Mouse (Mus musculus) MEL (cell line): ENCODE measurements around the gene Dio2. TPM values are rescaled to one million over a fixed set of nuclear protein-coding genes. Genes with fewer than 3 reads are reported as not detected.

ENCODE experiments used
- DNase-seq: peaks from one replicate; pipeline ENCODE4 v3.0.0; 2011; ENCODE audit warnings: low read depth, low spot score
- H3K27ac ChIP-seq: 2 replicates; pipeline ENCODE4 v1.5.1; 2012; ENCODE audit warnings: low read depth, mild to moderate bottlenecking, control low read depth, low read length, moderate library complexity; ENCODE audit not compliant: control insufficient read depth
- H3K27me3 ChIP-seq, 2 experiments: fragments of 150-350 bp in 1 of 2; sonication (generic) in 1 of 2; 2 replicates each; pipeline ENCODE4 v1.6.1; 2012; ENCODE audit warnings: low read length in 2 of 2, mild to moderate bottlenecking in 2 of 2, improper control_type of control experiment in 1 of 2, moderate library complexity in 1 of 2; ENCODE audit not compliant: insufficient read depth in 2 of 2, control insufficient read depth in 1 of 2
- H3K36me3 ChIP-seq, 2 experiments: 2 replicates each; pipeline ENCODE4 v1.6.1; 2012 to 2014; ENCODE audit warnings: low read length in 2 of 2, improper control_type of control experiment in 1 of 2, inconsistent platforms in 1 of 2, mild to moderate bottlenecking in 1 of 2; ENCODE audit not compliant: insufficient read depth in 2 of 2, control insufficient read depth in 1 of 2
- H3K4me1 ChIP-seq, 2 experiments: fragments of 150-350 bp in 1 of 2; sonication (generic) in 1 of 2; 2 replicates each; pipeline ENCODE4 v1.6.1; 2012; ENCODE audit warnings: low read length in 2 of 2, improper control_type of control experiment in 1 of 2, mild to moderate bottlenecking in 1 of 2; ENCODE audit not compliant: insufficient read depth in 2 of 2, control insufficient read depth in 1 of 2
- H3K4me3 ChIP-seq, 2 experiments: fragments of 150-350 bp in 1 of 2; sonication (generic) in 1 of 2; 2 replicates each; pipeline ENCODE4 v1.5.1; 2012; ENCODE audit warnings: low read depth in 2 of 2, low read length in 2 of 2, mild to moderate bottlenecking in 2 of 2, moderate library complexity in 2 of 2, control low read depth in 1 of 2, improper control_type of control experiment in 1 of 2; ENCODE audit not compliant: control insufficient read depth in 1 of 2, insufficient read depth in 1 of 2
- H3K79me2 ChIP-seq: 2 replicates; pipeline ENCODE4 v1.6.1; 2012; ENCODE audit warnings: mild to moderate bottlenecking, low read length, moderate library complexity; ENCODE audit not compliant: control insufficient read depth, poor library complexity, insufficient read depth
- H3K9ac ChIP-seq: 2 replicates; pipeline ENCODE4 v1.6.1; 2012; ENCODE audit warnings: low read depth, mild to moderate bottlenecking, control low read depth, low read length, moderate library complexity; ENCODE audit not compliant: control insufficient read depth, poor library complexity, severe bottlenecking
- H3K9me3 ChIP-seq: fragments of 150-350 bp; sonication (generic); replicated peaks from 2 replicates; pipeline ENCODE4 v1.6.1; 2012; ENCODE audit warnings: mild to moderate bottlenecking, low read length, improper control_type of control experiment, moderate library complexity; ENCODE audit not compliant: insufficient read depth
- CHD1 ChIP-seq: IDR thresholded peaks from 2 replicates; pipeline ENCODE4 v1.6.1; 2012; ENCODE audit warnings: low read depth, mild to moderate bottlenecking, inconsistent platforms, low read length, improper control_type of control experiment
- CTCF ChIP-seq, 3 experiments: IDR thresholded peaks in 2 of 3; conservative IDR thresholded peaks in 1 of 3; 2 replicates each; pipeline ENCODE4 v1.5.1; 2011 to 2012; ENCODE audit warnings: low read length in 3 of 3, low read depth in 2 of 3, mild to moderate bottlenecking in 2 of 3, improper control_type of control experiment in 1 of 3, inconsistent platforms in 1 of 3, mixed read lengths in 1 of 3, moderate library complexity in 1 of 3; ENCODE audit not compliant: control insufficient read depth in 1 of 3, insufficient read depth in 1 of 3, poor library complexity in 1 of 3, severe bottlenecking in 1 of 3
- ELF1 ChIP-seq: IDR thresholded peaks from 2 replicates; pipeline ENCODE4 v1.6.1; 2014; ENCODE audit warnings: low read depth, mild to moderate bottlenecking, inconsistent platforms, low read length, improper control_type of control experiment, moderate library complexity
- GABPA ChIP-seq: IDR thresholded peaks from 2 replicates; pipeline ENCODE4 v1.6.1; 2012; ENCODE audit warnings: low read depth, mild to moderate bottlenecking, inconsistent platforms, low read length, improper control_type of control experiment, moderate library complexity
- HCFC1 ChIP-seq: IDR thresholded peaks from 2 replicates; pipeline ENCODE4 v1.6.1; 2012; ENCODE audit warnings: low read depth, mild to moderate bottlenecking, inconsistent platforms, low read length, improper control_type of control experiment, moderate library complexity
- MAX ChIP-seq: IDR thresholded peaks from 2 replicates; pipeline ENCODE4 v1.6.1; 2011; ENCODE audit warnings: low read length, improper control_type of control experiment
- MYB ChIP-seq: IDR thresholded peaks from 2 replicates; pipeline ENCODE4 v1.6.1; 2011; ENCODE audit warnings: mild to moderate bottlenecking, low read depth, low read length, improper control_type of control experiment
- MYC ChIP-seq: IDR thresholded peaks from 2 replicates; pipeline ENCODE4 v1.6.1; 2011; ENCODE audit warnings: low read depth, mild to moderate bottlenecking, low read length, improper control_type of control experiment, moderate library complexity
- RAD21 ChIP-seq: IDR thresholded peaks from 2 replicates; pipeline ENCODE4 v1.6.1; 2011; ENCODE audit warnings: mild to moderate bottlenecking, low read depth, low read length, improper control_type of control experiment
- SIN3A ChIP-seq: IDR thresholded peaks from 2 replicates; pipeline ENCODE4 v1.6.1; 2012; ENCODE audit warnings: low read length, improper control_type of control experiment, inconsistent platforms
- SMC3 ChIP-seq: IDR thresholded peaks from 2 replicates; pipeline ENCODE4 v1.6.1; 2011; ENCODE audit warnings: low read depth, low read length, improper control_type of control experiment
- TAL1 ChIP-seq: IDR thresholded peaks from 2 replicates; pipeline ENCODE4 v1.6.1; 2012; ENCODE audit warnings: mild to moderate bottlenecking, inconsistent platforms, low read length, moderate library complexity, mixed read lengths
- ZC3H11A ChIP-seq: IDR thresholded peaks from 2 replicates; pipeline ENCODE4 v1.6.1; 2012; ENCODE audit warnings: low read depth, mild to moderate bottlenecking, inconsistent platforms, low read length, improper control_type of control experiment
- ZKSCAN1 ChIP-seq: IDR thresholded peaks from 2 replicates; pipeline ENCODE4 v1.6.1; 2012; ENCODE audit warnings: low read depth, mild to moderate bottlenecking, inconsistent platforms, low read length, improper control_type of control experiment, moderate library complexity
- polyA plus RNA-seq, 2 experiments: library from polyadenylated mRNA; stranded (reverse) in 1 of 2; unstranded in 1 of 2; fragments of >175 nt in 1 of 2; fragments of >200 nt in 1 of 2; gene quantifications; 2 replicates each; pipeline versions ENCODE4 v1.2.1 to v1.2.4; 2012; ENCODE audit warnings: low replicate concordance in 2 of 2, low read depth in 1 of 2; ENCODE audit not compliant: insufficient read length in 2 of 2, insufficient read depth in 1 of 2, missing spikeins in 1 of 2
- total RNA-seq: library from RNA; depleted of rRNA; stranded (reverse); fragments of 300-350 nt; gene quantifications from 2 replicates; pipeline ENCODE4 v1.2.3, GENCODE M21; 2012

Dio2 gene
- total and polyA plus RNA-seq, 3 experiments, result 0.03 to 0.04 TPM; not detected in 1

- no peak overlapping the region for H3K27ac ChIP-seq
- H3K9me3 ChIP-seq, result no peaks in the 10 kb centered on the region
- no peak for DNase-seq
- H3K36me3 ChIP-seq, result peaks cover 0 to 6% of the 10 kb centered on the region in 2 experiments; a peak in 2 of 4 replicates
- H3K4me1 ChIP-seq, result no peaks in the 10 kb centered on the region; a peak in 2 of 4 replicates
- TF ChIP-seq HCFC1 (no peak), MAX (no peak), CHD1 (no peak), SIN3A (no peak), ZKSCAN1 (no peak)
- H3K79me2 ChIP-seq, result no peaks in the 10 kb centered on the region
- H3K9ac ChIP-seq, result no peak overlapping the region
- no peak overlapping the region for H3K4me3 ChIP-seq
- H3K27me3 ChIP-seq, result no peaks in the 10 kb centered on the region
Observed at GRCm38 (mm10) chr12:90743633-90744032, 5.4 kb upstream of the Dio2 start.

- TF ChIP-seq CTCF (IDR thresholded peaks at IDR 0.05 in 2 of 3, conservative IDR thresholded peaks at IDR 0.05 in 1 of 3; ENCODE audit: control insufficient read depth in 1 of 3, insufficient read depth in 1 of 3, low read depth in 2 of 3, low read length in 3 of 3, poor library complexity in 1 of 3, severe bottlenecking in 1 of 3), result peak; percentile 67 to 87 (median 71)
- no peak for TF ChIP-seq MYB
- TF ChIP-seq RAD21, result peak; percentile 84
- no peak for TF ChIP-seq GABPA
- TF ChIP-seq SMC3, result peak; percentile 78
- TF ChIP-seq SIN3A, result 0 out of 2 replicates have a peak, but pooled peaks have one; percentile 17
- TF ChIP-seq MYC, result no peak
- TF ChIP-seq ZC3H11A, result peak; percentile 74
- no peak for TF ChIP-seq TAL1
- Histone ChIP-seq H3K4me1 (no peaks in the 10 kb centered on the region; a peak in 2 of 4 replicates), H3K9me3 (no peaks in the 10 kb centered on the region), H3K27me3 (no peaks in the 10 kb centered on the region), H3K36me3 (peaks cover 0 to 6% of the 10 kb centered on the region in 2 experiments; a peak in 2 of 4 replicates), H3K79me2 (no peaks in the 10 kb centered on the region), H3K9ac (no peak overlapping the region), H3K27ac (no peak overlapping the region), H3K4me3 (peak overlapping the region in 1 of 2 experiments; percentile 85; a peak in 2 of 4 replicates)
- DNase-seq, result peak; percentile 79
Observed at GRCm38 (mm10) chr12:90740468-90740867, 2.2 kb upstream of the Dio2 start.

GRCm38 (mm10) chr12:90737932-90738331, 306 bp downstream of the Dio2 start:
- Histone ChIP-seq H3K27ac (no peak overlapping the region), H3K9ac (no peak overlapping the region), H3K79me2 (no peaks in the 10 kb centered on the region), H3K27me3 (no peaks in the 10 kb centered on the region), H3K4me3 (peak overlapping the region in 1 of 2 experiments; percentile 85; a peak in 2 of 4 replicates), H3K36me3 (peaks cover 0 to 6% of the 10 kb centered on the region in 2 experiments; a peak in 2 of 4 replicates), H3K4me1 (no peaks in the 10 kb centered on the region; a peak in 2 of 4 replicates), H3K9me3 (no peaks in the 10 kb centered on the region)
- no peak for TF ChIP-seq ELF1
- no peak for TF ChIP-seq MYC
- DNase-seq, result peak; percentile 19
